Mouse (Mus musculus): ENCODE measurements around the gene Pomp.
A peak's percentile ranks its signal among the peaks of the same experiment; 100 is the strongest.

Gene Pomp

DNA sequence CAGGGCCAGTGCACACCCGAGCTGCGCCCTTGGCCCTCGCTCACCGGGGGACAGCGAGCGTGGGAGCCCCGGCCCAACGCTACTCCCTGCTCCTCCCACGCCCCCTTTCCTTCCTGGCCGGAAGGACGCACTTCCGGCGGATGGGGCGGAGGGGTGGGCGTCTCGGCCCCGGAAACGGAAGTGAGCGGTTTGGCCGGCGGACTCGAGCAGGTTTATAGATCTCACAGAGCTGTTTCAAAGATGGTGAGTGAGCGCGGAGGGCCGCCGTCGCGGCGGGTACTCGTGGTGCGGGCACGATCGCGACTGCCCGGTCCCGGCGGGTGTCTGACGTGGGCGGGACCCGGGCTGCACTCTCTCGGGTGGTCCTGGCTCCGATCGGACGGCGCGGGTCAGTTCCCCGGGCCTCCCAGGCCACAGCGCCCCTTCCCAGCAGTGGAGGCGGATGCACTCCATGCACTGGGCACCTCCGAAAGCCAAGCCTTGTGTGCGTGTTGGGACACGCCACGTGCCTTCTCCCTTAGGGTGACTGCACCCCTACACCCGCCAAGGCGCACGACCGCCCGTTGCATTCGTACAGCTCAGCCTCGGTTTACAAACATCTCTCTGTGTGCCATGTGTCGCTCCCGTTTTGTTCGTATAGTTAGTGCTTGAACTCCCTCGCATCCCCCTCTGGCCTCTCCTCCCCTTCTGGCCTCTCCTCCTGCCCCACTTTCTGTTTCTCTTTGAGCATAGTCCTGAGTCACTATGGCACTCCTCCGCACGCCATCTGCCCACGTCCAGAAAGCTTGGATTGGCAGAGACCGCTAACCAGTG lies at the start of gene Pomp:
Gene Pomp, plus strand, starts transcription at position 13 of the 813 bp plus-strand sequence.
- peak; percentile 88 for DNase-seq (ENCODE audit: low read depth, low spot score)

DNA sequence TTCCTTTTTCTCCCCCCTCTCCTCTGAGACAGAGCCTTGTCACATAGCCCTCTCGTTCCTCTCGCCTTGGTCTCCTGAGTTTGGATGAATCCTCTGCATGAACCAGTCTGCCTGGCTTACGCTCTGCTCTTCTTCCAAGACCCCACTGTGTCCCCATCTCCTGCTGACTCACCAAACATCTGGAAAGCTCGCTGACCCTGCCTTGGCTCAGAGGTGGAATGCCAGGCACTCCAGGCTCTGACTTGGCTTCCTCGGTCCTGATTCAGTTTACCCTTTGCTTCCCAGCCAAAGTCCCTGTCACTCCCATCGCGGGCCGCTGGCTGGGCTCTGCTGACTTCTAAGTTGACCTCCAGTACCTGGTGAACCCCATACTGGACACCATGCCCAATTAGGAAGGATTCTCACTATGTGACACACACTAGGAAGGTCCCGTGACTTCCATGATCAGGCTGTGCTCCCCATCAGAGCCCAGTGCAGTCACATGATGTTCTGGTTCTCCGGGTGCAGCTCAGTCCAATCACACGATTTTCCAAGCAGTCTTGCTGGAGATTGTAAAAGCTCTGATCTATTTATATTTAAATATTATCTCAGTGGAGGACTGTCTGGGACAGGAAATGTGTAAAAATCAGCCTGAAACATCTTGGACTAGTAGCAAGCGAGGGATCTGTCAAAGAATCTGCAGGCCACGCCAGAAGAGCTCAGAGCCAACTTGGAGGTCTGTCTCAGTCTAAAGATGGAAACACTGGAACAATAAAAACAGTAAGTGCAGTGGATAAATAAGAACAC lies 47.8 kb upstream of the Pomp start:
- no peak for DNase-seq (ENCODE audit: low read depth, low spot score)

DNA sequence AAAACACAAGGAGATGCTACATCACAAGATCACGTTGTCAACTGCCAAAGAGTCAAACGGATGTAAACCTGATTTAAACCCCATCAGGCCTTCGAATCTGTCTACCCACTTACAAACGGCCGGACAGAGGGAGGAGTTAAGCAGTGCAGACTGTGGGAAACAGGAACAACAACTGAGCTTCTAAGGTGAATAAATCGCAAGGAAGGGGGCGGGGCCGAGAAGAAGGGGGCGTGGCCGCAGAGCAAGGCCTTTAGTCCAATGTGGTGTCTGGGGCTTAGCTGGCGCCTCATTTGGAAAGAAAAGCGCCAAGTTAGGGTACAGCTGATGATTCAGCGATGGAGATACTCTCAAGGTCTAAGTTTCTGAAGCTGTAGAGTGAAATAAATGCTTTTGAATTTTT lies 45.3 kb upstream of the Pomp start:
- no peak for DNase-seq (ENCODE audit: low read depth, low spot score)

DNA sequence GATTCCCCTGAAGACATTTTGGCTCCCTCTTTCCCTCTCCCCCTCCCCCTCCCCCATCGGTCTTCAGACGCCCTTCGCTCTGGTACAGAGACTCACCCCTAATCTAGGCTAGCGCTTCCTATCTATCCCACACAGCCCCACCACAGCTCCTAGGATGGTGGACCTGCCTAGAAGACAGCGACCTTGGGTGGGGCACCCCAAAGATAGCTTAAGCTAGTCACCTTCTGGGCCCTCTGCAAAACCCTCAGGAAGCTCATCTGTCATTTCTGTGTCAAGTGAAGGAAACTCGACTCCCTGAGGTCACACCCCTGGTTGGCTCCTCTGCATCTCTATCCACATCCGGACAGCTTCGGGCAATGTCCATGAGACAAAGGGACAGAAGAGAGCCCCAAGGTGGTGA lies 44.7 kb upstream of the Pomp start:
- no peak for DNase-seq (ENCODE audit: low read depth, low spot score)

DNA sequence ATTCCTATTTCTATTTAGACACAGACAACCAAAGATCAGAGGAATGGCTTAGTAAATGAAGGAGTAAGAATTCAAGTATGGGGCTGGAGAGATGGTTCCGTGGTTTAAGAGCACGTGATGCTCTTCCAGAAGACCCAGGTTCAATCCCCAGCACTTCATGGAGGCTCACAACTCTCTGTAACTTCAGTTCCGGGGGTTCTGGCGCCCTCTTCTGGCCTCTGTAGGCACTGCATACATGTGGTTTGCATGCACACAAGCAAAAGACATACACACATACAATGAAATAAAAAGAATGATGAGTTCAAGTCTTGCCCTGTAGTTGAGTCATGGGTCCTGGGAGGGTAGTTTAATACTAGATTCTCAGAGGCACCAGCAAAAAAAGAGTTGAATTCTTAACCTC lies 43.8 kb upstream of the Pomp start:
- no peak for DNase-seq (ENCODE audit: low read depth, low spot score)

DNA sequence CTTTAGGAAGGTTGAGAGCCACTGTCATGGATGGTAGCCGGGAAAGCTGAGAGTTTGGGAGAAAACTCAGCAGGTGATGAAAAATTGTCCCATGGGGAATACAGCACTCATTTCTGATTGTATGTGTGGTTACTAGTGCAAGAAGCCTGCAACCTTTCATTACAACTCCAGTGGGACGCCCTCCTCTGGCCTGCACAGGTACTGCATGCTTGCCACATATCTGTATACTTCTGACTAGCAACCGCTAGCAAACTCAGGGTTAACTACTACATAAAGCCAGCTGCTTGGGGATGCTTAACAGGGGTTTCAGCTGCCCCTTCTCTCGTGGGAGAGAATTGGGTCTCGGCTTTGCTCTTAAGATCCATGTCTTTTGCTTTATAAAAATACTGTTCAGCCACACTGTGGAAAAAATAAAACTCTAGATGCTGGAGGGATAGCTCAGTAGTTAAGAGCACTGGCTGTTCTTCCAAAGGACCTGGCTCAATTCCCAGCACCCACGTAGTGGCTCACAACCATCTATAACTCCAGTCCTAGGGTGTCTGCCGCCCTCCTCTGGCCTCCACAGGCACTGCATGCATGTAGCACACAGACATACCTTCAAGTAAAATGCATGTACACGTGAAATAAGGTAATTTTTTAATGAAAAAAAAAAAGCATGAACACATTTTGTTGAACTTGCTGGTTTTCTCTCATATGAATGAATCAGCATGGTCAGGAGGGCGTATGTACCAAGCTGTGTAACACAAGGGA lies 42.3 kb upstream of the Pomp start:
- no peak for DNase-seq (ENCODE audit: low read depth, low spot score)

DNA sequence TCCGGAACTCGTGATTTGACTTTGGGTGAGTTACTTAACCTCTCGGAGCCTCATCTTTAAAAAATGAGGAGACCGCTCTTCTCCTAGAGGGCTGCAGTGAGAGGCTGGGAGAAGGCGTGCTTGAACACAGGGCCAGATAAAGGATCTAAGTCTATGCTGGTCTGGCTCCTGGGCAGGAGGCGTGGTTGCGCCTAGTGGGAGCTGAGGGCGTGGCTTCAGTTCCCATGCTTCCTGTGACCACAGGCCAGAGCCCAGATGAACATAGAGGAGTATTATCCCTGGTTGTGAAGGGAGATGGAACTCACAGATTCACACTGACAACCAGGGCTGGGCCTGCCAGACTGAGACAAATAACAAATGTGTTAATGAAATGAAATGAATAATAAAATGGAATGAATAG lies 41.4 kb upstream of the Pomp start:
- no peak for DNase-seq (ENCODE audit: low read depth, low spot score)

DNA sequence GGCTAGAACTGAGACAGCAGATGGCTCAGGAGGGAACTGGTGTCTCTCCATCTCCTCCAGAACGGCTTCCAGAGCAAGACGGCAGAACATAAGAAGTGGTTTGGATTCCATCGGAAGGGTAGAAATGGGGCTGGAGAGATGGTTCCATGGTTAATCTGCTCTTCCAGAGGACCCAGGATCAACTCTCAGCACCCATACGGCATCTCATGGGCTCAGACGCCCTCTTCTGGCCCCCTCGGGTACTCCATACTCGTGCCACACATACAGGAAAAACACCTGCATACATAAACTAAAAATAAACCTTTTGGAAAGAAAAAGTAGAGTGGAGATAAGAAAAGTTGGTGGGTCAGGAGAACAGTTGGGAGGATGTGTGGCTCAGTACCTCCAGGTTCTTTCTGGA lies 40.4 kb upstream of the Pomp start:
- DNase-seq (ENCODE audit: low read depth, low spot score) = no peak

DNA sequence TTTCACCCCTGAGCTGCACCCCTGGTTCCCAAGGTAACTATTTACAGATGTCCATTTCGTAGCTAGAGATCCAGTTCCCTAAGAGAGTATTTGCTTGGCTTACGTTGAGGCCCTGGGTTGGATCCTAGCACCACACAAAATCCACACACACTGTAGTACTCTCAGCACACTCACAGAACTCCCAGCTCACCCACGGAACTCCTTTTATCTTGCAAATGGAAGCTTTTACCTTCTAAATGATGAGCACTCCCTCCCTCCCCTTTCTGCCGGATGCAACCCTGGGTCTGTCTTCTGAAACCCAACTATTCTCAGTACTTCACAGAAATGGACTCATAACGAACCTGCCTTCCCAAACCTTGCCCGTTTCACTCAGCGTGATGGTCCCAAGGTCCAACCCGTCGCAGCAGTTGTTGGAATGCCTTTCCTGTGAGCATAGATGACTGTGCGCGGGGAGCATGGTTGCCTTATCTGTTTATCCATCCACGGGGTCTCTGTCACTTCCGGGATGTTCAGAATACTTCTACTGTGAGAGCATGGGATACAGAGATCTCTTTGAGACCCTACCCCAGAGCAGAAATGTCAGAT lies 36.1 kb upstream of the Pomp start:
- no peak for DNase-seq (ENCODE audit: low read depth, low spot score)

DNA sequence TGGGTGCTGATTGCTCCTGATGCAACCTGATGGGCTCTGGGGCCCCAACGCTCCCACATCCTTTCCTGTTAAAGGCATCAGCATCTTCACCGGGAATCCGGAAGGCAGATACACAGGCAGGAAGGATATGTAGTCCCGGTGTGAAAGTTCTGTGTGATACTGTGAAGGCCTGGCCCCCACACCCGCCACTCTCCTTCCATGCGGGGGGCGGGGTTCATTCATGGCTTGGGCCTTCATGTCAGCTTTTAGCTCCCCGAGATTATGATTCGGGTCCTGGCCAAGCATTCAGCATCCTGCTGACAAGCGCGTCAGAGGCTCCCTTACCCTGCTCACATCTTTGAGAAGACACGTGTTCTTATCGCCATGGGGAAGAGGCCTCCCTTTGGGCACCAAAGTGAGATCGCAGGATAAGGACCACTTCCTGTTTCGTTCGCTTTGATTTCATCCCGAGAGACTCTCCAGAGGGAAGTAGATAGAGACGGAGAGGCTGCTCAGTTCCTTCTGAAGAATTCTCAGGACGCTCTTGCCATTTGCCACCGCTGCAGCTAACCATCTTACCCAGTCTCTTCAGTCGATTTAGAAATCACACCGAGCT lies 34.8 kb upstream of the Pomp start:
- no peak for DNase-seq (ENCODE audit: low read depth, low spot score)

DNA sequence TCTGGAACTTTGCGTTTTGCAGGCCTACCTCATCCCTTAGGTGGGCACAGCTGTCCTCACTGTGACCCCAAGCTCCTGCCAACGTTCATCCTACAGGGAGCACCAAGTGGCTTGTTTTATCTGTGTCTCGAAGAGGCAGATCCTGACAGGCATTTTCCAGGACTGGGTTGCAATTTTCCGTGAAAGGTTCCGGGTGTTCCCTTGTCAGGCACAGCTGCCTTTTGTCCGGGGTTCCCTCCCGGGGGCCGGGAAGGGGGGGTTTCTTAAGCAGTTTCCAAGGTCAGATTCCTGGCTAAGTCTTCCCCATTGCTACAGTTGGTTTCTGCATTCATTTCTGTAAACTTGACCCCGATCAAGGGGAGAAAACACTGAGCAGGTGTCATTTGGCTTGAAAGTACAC lies 34.2 kb upstream of the Pomp start:
- no peak for DNase-seq (ENCODE audit: low read depth, low spot score)

DNA sequence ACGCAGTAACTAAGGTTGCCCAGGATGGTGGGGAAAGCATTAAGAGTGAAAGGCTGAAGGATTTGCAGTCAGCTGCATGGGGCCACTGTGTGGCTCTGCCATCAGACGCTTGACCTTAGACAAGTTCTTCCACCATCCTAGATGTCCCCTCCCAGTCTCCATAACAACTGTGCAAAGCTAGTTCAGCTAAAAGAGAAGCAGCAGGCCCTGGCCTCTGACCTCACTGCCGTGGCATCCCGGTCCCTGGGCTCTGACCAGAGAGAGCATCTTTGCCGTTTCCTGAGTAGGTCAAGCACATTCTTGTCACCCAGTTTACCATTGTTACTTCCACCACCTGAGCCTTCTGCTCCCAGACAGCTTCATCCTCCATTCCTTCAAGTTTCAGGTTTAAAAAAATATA lies 33.7 kb upstream of the Pomp start:
- DNase-seq (ENCODE audit: low read depth, low spot score) = no peak

DNA sequence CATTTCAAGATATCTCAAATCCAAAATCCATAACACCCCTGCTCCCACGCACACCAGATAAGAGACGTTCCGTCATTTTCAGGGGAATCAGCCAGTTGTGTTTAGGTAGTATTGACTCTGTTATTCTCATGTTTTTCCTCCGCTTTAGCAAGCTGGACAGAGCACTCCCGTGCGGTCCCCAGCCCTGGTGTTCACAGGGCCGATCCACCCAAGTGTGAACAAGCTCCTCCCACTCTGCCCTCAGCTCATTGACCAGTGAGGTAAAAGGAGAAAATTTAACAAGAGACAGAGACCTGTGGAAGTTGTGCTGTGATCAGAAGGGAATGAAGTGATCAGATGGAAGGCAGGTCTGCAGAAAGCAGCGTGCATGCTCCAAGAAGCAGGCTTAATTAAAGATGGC lies 31.4 kb upstream of the Pomp start:
- no peak for DNase-seq (ENCODE audit: low read depth, low spot score)

DNA sequence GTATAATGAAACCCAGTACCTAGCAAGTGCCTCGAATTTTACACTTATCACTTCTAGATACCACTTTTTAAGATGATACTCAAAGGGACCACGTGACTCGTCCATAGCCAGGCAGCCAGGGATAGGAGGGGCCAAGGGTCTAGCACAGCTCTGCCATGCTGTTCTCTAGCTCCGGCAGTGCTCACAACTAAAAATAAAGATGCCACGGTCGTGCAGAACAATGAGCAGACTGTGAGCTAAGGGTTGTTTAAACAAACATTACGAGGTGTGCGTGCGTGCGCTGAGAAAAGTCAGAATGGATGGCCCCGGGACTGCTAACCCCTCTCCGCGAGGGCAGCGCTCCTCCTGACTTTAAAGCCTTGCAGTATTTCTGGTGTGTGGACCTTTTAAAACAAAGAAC lies 27.4 kb upstream of the Pomp start:
- DNase-seq (ENCODE audit: low read depth, low spot score) = no peak

DNA sequence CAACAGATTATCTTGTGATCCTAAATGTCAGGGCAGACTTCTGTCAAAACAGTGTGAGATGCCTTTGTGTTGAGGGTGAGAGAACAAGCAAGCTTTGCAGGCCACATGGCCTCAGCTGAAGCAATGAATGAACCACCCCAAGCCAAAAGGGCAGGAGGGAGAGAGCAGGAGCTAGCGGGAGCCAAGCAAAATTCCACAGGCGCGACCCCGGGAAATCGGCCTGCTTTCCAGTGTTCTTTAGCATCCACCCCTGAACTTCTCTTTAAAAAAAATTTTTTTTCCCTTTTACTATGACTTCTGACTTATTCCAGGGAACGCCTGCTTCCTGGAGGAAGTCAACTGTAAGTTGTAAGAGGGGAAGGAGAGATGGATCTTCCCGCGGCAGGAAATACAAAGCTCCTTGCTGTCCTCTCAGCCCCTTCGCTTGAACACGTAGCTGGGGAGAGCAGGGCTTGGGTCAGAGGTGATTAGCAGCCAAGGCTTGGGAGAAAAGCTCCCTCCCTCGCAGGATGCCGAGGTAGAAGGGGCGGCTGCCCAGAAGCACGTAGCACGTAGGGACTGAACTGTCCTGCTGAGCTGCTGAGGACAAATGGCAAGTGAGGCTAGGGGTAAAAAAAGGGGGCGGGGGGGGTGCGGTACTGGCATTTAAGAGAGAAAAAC lies 25.3 kb upstream of the Pomp start:
- no peak for DNase-seq (ENCODE audit: low read depth, low spot score)

DNA sequence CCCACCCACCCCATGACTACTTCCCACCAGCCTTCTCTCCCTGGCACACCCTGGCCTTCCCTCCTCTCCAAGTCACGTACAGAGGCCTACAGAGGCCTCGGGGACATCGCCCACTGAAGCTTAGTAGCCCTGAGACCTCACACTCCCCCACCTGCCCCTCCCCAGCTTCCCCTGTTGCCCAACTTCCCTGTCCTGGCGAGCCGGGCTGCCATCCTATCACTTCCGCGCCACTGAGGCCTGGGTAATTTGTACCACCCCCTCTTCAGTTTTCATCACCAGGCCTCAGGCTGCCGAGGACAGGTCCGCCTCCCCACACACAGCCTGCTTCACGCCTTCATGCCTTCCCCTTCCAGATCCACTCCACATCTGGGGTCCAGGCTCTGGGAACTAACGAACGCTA lies 20.8 kb upstream of the Pomp start:
- DNase-seq (ENCODE audit: low read depth, low spot score) = no peak

DNA sequence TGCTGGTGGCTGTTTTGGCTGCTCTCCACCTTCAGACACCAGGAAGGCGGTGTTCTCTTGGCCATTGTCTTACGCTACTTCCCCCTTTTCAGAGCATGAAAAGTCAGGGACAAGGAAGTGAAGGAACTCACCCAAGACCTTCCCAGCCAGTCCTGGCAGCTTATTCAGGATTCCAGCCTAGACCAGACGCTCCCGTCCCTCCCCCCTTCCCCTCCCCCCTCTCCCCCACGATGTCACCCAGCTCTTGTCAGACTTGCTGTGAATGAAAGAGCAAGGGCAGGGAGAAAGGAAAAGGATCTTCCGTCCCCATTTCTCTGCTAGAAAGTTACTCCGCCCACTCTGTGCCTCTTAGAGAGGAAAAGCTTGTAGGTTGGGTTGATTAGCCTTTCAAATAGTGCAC lies 16.9 kb upstream of the Pomp start:
- DNase-seq (ENCODE audit: low read depth, low spot score) = no peak

DNA sequence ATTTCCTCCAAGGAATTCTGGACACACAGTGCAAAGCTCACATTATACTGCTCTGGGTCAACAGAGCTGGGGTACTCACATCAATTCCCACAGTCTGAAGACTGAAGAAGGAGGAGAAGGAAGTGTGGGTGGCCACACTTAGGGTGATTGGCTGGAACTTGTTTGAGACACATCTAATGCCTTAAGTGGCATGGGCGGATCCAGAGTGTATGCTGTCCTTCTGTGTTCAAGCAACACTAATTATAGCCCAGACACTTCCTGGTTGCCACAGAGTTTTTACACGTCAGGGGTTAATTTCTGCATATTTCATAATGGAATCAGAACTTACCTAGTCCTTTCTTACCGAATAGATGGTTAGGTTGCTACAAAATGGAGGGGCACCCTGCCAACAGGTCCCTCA lies 14.9 kb upstream of the Pomp start:
- no peak for DNase-seq (ENCODE audit: low read depth, low spot score)

DNA sequence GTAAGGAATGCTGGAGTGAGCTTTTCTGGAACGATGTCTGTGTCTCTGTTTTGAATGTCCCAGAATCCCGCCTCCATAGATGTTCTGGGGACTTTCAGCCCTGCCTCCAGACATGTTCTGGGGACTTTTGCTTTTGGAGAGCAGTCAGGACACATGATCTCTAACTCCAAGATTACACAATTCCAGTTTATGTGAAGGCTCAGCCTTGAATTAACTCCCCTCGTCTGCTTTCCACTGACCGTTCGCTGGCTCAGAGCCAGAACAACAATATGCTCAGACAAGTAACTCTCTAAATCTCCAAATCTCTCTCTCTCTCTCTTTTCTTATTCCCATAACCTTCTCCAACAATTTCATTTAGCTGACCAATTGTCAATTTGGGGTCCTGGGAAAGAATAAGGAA lies 12.9 kb upstream of the Pomp start:
- no peak for DNase-seq (ENCODE audit: low read depth, low spot score)

DNA sequence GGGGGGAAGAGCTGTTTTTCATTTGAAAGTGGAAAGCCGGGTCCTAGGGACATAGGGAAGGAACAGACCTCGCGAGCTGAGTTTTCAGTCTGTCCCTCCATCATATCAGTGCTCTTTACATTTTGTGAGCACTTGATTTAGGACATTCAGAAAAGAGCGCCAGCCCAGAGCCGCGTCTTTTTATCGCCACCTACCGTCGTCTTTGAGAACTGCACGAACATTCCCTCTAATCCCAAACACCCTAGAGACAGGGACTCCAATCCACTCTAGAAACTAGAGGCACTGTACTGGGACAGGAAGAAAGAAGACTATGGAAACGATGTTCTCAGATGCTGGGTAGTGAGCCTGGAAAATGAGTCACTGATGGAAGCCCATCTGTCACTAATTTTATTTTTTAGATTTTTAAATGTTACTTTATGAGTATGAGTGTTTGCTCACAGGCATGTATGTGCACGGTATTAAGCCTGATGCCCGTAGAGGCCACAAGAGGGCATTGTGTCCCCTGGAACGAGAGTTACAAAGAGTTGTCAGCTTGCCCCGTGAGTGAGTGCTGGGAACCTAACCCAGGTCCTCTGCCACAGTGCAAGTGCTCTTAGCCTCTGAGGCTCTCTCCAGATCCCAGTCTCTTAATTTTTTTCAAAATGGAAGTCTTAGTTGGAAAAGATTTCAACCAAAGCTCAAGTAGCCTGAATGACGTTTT lies 11.9 kb upstream of the Pomp start:
- peak; percentile 71 for DNase-seq (ENCODE audit: low read depth, low spot score)

DNA sequence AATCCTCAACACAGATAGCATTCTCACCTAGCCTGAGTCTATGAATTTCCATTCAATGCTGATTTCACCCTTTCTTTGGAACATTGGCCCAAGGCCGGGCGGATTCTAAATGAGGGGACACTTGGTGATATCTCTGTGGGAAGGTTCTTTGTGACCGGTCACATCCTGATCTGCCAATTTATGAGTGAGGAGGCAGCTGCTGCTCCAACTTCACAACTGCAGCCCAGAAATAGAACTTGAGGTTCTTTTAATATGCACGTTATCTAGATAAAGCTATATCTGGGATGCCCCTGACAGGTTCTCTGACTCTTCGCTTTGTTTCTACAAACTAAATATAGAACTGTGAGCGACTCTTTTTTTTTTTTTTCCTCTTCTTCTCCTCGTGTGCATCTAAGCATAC lies 10.1 kb upstream of the Pomp start:
- no peak for DNase-seq (ENCODE audit: low read depth, low spot score)

All from forelimb bud, embryonic 11.5 days (tissue).